Comparison of ENCODE assay signal across 28 mouse cellular contexts in genomic region chr13:97077556-97077955, GRCm38 (mm10). TPM values are rescaled to one million over a fixed set of nuclear protein-coding genes. Genes with fewer than 3 reads are reported as not detected.
"Had no signal": no experiment of that assay in that cellular context is flagged by ENCODE, and none has a peak within 500 bp of the region (broad histone marks: within the 10 kb centered on the region; RNA-seq: fewer than 3 reads in every experiment).

No protein-coding gene starts in this region.

- H3K27ac ChIP-seq: lung, embryonic 15.5 days; macrophage; midbrain, embryonic 13.5 days; midbrain, embryonic 15.5 days; neural tube, embryonic 12.5 days had no signal

- ATAC-seq: liver, postnatal 0 days; lung, postnatal 0 days; midbrain, embryonic 13.5 days; midbrain, embryonic 15.5 days had no signal

- DNase-seq: liver, postnatal 0 days; lung, adult 2 months; lung, postnatal 14 days; lung, postnatal 36 days; retina, postnatal 1 day; right cerebral cortex, adult 18-20 months; right cerebral cortex, postnatal 25 days; right cerebral cortex, postnatal 4 days; spleen, adult 18-20 months; thymus, adult 18-20 months; thymus, postnatal 14 days; thymus, postnatal 36 days had no signal

- H3K9ac ChIP-seq: liver, postnatal 0 days; lung, embryonic 15.5 days; midbrain, embryonic 13.5 days; midbrain, embryonic 15.5 days; neural tube, embryonic 12.5 days had no signal

- H3K36me3 ChIP-seq: lung, embryonic 15.5 days; midbrain, embryonic 13.5 days; midbrain, embryonic 15.5 days; neural tube, embryonic 12.5 days had no signal

- H3K9me3 ChIP-seq: lung, embryonic 15.5 days; midbrain, embryonic 13.5 days; midbrain, embryonic 15.5 days; neural tube, embryonic 12.5 days had no signal

- H3K4me2 ChIP-seq: lung, embryonic 15.5 days; midbrain, embryonic 11.5 days; midbrain, embryonic 13.5 days; midbrain, embryonic 15.5 days; neural tube, embryonic 12.5 days had no signal

- H3K27me3 ChIP-seq: midbrain, embryonic 15.5 days; neural tube, embryonic 12.5 days had no signal

- H3K4me1 ChIP-seq: lung, embryonic 15.5 days; neural tube, embryonic 12.5 days had no signal

- H3K4me3 ChIP-seq: lung, embryonic 15.5 days; megakaryocyte, embryonic 14.5 days; midbrain, embryonic 13.5 days; midbrain, embryonic 15.5 days; neural tube, embryonic 12.5 days had no signal

RNA-seq across cellular contexts. Expression of gene Fam169a, which starts 10.5 kb away (rescaled TPM):
- polyA plus RNA-seq: lung, adult 2 months; small intestine, adult 2 months had no signal

RNA-seq across cellular contexts. Expression of gene Gm6169, which starts 21.5 kb away (rescaled TPM):
- total RNA-seq: midbrain, postnatal 0 days had no signal

RNA-seq across cellular contexts. Expression of gene 1700029F12Rik, which starts 43.4 kb away (rescaled TPM):
- total RNA-seq: megakaryocyte progenitor cell, adult 5-6 weeks; midbrain, postnatal 0 days; monocyte, adult 5-6 weeks; neutrophil, adult 5-6 weeks had no signal
- polyA plus RNA-seq: liver, postnatal 0 days; lung, adult 2 months; lung, embryonic 15.5 days; lung, postnatal 0 days; macrophage; midbrain, embryonic 11.5 days; midbrain, embryonic 13.5 days; midbrain, embryonic 15.5 days; midbrain, postnatal 0 days; neural tube, embryonic 12.5 days; neural tube, embryonic 14.5 days; stomach, embryonic 14.5 days; stomach, embryonic 16.5 days had no signal
